Mouse (Mus musculus): ENCODE results near the gene Fbxo48. TPM values are rescaled to one million over a fixed set of nuclear protein-coding genes. Genes with fewer than 3 reads are reported as not detected.

The Fbxo48 gene
- 1 to 10 TPM; 2.7 to 2.9 TPM for total RNA-seq (2021)

DNA sequence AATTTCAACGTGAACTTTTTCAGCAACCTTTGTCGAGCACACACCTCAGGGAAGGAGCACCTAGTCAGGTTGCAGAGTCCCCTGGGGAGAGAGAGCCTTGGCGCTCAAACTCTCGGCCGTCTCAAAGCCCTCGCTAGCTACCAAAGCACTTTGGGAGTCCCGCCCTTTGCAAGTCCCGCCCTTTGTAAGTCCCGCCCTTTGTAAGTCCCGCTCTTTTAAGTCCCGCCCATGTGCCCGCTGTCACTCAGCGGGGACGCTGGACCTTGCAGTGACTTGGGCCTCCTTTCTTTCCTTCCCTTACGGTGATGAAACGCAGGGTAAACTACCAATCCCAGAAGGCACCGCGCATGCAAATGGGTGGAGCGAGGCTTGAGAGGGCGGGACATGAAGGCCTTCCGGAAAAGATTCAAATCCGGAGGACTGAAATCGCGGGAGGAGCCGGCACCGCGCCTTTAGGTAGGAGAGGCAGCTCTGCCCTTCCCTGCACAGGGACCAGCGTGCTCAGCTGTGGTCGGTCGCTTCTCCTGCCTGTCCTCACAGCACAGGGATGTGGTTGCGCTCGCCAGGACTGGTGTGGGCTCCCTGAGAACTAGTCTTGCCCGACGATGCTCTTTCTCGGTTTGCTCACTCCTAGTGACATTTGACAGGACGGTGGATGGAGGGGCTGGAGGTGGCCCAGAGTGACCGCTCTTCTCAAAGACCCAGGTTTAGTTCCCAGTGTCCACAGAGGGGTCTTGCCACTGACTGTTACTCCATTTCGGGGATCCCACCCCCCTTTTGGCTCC, at the start of gene Fbxo48:
Gene Fbxo48, plus strand, starts transcription at position 400 of the 785 bp plus-strand sequence.
- peak; percentile 96 for DNase-seq

DNA sequence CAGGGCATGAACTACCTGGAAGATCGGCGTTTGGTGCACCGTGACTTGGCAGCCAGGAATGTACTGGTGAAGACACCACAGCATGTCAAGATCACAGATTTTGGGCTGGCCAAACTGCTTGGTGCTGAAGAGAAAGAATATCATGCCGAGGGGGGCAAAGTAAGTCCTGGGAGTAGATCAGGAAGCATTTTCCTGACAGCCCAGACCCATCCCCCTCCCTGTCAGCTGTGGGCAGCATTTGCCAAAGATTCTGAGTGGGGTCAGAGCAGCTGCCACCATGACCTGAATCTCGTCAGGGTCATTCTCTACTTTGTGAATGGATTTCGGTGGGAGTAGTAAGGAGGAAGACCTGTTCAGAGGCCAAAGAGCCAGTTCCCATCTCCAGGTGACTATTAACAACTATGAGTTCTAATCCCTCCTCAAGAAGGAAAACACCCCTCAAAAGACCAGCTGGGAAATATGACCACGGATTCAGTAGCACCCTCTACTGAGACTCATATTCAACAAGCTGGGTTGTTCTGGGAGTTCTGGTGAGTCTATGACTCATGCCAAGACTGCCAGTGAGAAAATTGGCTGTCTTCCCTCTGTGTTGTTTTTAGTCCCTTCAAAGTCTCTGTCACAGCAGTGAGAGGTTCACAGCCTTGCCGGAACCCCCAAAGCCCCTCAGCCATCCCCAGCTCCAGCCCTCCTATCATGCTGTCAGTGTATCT, 46.7 kb upstream of the Fbxo48 start:
- peak; percentile 12 for DNase-seq

DNA sequence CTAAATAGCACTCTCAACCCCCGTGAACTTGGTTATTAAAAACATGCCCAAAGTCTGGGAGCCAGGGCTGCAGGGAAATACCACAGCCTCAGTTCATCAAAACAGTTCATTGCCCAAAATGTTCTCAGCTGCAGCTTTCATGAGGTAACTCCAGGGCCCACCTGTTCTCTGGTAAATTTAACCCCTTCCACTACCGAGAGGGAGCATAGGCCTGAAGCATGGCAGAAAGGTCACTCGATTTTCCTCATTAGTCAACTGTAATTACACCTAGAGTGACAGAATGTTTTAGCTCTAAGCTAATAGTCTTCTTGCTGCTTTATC, 46.2 kb upstream of the Fbxo48 start:
- DNase-seq: no peak

DNA sequence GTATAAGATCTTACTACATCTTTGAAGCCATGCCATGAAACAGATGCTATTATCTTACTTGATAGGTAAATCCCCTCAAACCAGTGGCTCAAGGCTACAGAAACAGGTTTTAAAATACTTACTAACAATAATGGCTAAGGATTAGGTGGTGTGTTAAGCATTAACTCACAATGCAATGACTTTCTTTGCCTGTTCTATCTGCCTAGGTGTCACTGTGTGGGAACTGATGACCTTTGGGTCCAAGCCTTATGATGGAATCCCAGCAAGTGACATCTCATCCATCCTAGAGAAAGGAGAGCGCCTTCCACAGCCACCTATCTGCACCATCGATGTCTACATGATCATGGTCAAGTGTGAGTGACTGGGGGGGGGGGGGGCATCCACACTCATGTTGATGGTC, 44.6 kb upstream of the Fbxo48 start:
- DNase-seq: no peak

DNA sequence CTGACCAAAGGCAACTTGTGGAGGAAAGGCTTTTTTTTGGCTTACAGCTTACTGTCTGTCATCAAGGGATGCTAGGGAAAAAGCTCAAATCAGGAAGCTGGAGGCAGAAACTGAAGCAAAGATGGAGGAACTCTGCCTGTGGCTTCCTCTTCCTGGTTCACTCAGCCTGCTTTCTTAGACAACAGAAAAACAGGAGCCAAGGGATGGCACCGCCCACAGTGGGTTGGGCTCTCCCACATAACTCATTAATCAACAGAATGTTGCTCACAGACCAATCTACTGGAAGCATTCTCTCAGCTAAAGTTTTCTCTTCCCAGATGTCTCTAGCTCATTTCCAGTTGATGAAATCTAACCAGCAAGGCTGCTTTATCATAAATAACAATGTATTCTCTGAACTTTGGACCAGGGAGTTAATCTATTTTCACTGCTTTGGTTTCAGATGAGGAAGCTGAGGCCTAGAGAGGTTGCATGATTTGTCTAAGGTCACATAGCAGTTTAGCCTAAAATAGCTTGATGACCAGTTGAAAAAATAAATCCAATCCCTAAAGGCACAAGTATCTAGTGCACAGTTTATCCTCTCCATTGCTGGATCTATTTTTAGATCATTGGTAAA, 43.6 kb upstream of the Fbxo48 start:
- no peak for DNase-seq

DNA sequence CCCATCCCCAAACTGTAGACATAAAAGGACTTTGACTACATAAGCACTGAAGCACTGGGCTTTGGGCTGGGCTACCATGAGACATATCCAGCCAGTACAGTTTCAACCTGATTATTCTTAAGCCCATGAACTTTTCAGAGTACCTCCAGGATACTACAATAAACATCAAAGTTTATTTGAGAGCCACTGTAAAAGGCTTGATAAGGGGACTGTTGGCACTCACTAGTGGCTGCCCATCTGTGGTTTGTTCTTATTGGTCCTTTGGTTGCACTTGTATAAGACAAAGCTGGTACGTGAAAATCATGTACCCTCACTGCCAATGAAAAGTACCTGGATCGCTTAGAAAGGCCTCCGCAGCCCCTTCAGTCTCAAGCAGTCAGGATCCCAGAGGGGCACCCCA, 36.4 kb upstream of the Fbxo48 start:
- no peak for DNase-seq

DNA sequence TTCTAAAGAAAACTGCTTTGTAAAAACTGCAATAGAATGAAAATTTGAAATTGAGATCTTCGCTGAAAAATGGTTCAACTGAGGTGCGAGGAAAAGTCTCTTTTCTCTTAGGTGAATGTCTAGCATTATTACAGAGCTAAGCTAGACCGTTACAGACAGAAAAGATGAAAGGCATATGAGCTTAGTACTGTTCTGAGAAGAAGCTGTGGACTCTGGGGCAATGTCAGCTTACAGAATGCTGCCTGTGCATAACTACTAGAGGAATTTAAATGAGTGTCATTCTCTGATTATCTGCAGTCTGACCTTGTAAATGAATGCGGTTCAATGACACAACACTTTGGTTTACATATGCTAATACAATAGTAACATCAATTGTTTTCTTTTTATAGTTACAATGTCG, 35.3 kb upstream of the Fbxo48 start:
- DNase-seq: no peak

DNA sequence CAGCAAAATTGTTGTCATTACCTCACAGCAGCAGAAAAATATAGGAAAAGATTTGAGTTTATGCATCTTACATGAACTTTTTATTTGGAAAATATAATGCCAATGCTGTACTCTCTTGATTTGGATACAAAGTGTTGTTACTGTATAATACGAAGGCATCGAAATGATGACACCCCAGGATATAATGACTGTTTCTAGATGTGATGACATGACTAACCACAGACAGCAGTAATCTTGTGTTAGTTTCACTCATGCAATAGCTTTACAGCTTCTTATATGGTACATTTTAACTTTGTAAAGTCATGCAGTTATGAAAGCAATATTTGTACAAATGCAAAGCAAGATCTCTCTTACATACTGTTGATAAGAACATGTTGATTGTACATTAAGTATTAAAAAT, 33.7 kb upstream of the Fbxo48 start:
- no peak for DNase-seq

DNA sequence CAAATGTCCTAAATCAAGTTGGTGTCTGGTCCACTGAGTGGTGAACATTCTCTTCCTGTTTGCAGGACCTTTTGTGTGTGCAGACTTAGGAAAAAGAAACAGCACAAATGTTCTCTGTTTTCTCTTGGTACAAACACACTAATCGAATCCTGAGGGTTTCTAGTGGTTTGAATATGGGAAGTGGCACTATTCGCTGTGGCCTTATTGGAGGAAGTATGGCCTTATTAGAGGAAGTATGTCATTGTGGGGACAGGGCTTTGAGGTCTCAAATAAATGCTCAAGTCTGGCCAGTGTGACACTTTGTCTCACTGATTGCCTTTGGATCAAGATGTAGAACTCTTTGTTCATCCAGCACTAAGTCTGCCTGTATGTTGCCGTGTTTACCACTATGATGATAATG, 19.0 kb upstream of the Fbxo48 start:
- DNase-seq: no peak

DNA sequence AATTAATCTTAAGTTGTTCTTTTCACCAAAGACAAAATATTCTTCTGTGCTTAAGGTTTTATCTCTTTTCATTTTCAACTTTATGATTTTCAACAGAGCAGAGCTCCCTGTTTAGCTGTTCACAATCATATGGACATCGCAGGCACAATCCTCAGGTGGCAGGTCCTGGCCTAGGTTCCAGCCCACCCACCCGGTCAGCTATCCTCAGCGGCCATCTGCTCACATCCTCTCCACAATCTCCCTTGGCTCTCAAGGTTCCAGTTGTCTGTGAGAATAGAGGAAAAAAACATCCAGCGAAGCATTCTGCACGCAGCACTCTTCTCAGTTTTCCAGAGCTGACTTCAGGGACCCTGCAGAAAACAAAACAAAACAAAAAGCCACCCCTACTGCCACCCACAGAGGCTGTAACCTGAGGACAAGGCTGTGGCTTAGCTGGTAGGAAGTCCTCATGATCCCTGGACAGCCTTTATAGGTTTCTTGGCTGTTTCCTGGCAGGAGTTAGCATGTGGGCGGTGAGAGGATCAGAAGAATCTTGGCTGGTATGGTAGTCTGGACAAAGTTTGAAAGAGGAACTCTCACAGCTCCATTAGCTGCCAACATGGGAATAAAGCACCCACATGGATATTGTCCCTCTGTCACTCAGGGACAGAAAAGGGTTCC, 15.5 kb upstream of the Fbxo48 start:
- no peak for DNase-seq

DNA sequence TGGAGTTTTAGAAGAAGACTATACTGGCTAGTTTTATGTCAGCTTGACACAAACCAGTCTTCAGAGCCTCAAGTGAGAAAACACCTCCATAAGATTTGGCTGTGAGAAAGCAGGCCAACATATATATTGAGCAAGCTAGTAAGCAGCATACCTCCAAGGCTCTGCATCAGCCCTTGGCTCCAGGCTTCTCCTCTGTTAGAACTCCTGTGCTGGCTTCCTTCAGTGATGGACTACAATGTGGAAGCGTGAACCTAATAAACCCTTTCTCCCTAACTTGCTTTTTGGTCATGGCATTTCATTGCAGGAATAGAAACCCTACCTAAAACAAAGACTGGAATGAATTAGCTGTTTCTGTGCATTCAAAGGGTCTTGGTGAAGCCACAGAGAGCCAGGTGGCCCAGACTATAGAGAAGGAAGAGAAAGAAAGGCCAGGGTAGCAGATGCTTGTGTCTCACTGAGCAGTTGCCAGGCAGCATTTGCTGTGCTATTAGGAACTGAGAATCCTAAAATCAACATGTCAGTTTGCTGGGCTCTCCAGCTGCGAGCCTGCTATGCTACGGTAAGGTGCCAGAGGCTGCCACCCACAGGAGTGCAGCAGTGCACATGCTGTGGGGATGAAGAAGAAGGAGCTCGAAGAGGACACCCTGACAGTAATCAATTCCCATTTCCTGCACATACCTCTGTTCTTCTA, 9.9 kb upstream of the Fbxo48 start:
- DNase-seq: no peak

DNA sequence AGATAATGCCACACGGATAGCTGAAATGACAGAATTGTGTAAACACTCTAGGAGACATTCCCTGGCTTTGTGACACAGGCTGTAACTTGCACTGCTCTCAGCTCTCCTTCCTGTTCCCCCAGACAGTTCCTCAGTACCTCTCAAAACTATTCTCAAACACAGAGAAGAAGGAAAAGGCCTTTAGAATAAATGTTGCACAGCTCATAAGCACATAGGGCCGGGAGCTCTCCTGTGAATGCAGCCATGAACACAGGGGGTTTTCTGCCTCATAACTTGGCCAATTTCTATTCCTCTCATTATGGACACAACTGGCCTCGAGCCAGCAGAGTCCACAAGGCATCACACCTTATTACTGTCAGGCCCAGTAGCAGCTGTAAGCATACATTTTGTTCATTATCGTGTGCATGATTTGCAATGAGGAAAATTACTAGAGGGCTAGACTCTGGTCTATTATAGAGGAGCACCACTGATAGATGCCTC, 9.2 kb upstream of the Fbxo48 start:
- DNase-seq: no peak

DNA sequence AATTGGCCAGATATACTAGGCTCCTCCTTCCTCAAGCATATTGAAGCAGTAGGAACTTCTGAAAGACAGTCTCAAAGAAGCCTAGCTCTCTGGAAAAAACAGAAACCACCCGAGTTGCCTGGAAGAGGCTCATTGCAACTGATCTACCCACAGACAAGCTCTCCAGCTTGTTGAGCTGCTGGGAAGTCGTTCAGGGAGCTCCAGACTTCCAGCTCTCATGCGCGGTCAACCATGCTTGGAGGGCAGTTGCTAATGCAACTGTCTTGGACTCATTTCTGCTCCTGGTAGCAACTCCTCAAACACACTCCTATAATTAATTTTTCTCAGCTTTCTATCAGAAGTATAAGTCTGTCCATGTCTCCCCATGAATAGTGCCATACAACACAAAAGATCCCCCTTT, 8.2 kb upstream of the Fbxo48 start:
- no peak for DNase-seq

DNA sequence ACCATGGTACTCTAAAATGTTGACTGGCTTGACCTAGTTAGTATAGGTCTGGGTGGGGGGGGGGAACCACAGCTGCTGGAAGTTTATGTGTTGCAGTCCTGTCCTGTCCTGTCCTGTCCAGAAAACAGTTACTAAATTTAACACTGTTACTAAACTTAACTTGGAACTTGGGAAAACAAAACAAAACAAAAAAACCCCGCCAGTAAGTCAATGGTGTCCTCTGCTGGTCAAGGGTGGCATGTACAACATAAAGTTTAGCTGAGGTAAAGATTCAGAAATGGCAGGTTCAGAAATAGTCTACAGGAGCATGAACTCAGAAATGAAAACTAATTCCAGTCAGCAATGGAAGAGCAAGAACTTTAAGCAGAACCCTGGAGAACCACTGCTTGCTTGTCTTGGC, 2.4 kb upstream of the Fbxo48 start:
- DNase-seq: peak; percentile 70

DNA sequence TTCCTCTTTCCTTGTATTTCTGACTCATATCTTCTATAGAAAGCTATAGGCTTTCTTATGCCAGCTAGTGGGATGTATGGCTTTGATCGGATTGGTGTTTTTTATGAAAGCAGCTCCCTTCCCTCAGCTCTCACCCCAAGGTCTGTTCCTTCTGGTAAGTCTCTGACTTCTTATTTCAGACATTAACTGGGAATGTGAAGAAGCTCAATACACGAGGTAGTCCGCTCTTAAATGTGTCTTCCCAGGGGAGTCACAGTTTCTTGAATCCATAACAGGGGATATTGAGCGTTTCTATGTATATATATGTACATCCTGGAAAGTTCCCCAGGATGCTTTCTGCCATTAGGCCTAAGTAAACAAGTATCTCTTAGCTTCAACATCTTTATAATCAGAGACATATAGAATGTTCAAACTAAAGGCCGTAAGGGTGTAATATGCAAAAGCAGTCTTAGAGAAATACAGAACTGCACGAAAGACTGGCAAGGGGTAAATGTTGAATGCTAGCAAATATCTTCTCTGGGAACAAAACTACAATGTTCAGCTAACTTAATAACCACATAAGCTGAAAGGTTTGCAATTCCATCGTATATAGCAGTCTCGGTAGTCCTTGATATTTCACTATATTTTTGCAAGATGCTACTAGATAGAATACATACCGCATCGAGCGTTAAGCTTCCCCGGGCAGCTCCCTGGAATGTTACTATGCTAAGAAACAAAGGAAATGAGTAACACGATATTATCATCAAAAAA, 774 bp upstream of the Fbxo48 start:
- DNase-seq: no peak

DNA sequence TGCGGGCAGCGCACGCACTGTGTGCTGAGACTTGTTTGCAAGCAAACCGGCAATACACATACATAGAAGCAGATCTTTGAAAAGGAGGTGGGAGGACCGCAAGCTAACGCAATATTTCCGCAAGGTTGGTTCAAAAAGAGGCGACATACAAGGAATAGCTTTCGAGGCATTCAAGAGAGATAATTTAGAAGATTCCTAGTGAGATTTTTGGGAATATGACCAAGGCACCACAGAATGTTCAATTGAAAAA, 511 bp downstream of the Fbxo48 start:
- DNase-seq: no peak

DNA sequence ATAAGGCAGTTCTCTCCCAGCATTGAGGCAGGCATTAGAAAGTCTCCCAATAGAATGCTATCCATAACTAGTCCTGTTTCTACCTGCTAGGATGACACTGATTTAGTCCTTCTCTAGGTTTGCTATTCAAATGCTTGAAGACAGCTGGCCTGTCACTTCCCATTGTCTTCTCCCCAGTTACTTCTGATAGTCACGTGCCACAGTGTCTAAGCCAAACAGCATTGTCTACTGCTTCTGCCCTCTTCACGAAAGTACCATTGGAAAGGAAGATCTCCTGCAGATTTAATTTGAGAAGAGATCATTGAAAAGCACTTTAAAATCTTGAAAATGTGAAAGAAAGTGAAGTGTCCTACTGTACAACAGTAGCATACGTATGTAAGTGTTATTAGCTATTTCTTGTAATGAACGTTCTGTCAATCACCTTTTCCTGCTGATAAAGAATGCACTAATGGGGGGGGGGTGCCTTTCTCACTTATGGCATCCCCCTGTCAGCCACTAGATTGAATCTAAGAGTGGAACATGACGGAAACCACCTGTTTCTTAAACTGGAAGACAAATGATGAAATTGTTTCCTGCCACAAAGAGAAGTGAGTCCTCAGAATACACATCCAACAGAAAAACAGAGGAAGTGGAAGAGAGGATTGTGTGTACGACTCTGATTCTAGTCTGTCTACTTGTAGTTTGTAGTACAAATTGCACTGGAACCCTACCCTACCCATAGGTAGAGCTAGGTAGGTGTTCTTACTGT, 5.1 kb downstream of the Fbxo48 start:
- no peak for DNase-seq

DNA sequence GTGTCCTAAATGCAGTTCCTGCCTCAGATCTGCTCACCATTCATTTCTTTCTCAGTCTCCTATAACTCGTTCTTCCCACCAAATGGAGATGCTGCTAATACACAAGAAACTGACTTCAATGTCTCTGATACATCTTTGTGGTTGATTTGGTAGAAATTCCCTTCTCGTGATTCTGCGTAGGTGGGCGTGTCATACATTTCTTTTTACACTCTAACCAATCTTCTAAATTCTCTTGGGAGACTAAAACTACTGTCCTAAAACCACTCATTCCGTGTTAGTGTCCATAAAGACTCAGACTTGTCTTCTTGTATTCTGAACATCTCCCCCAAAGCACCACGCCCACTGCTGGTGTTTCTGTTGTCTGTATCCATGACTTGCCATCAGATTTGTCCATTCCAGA, 5.9 kb downstream of the Fbxo48 start:
- DNase-seq: no peak

DNA sequence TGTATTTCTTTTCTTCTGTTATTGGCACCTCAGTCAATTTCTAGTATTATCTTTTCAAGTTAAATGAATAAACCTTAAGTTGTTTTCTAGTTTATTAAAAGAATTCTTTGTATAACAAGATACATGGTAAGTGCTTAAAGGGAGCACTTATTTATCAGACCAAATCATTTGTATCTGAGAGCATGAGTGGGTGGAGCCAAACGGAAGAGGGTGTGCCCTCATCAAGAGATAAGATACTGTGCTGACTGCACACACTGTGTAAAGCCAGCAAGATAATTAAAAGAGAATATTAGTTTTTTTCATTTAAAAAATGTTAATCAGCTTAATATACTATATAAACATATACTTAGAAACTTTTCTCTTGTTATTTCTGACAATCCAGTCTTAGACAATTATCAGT, 7.3 kb downstream of the Fbxo48 start:
- no peak for DNase-seq

DNA sequence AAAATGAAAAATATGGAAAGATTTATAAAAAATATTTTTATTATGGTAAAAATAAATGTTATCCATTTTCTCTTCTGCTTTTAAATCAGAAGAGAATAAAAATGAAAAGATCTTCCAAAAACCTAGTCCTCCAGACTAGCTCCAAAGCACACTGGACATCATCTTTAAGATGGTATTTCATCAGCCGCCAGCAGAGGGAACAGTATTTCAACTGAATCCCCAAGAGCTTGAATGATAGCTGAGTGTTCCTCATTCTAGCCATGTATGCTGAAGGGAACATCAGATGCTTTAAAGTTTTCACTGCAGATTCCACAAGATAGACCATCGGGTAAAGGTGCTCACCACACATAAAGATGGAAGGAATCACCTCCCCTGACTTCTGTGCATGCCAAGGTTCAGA, 16.6 kb downstream of the Fbxo48 start:
- peak; percentile 34 for DNase-seq

DNA sequence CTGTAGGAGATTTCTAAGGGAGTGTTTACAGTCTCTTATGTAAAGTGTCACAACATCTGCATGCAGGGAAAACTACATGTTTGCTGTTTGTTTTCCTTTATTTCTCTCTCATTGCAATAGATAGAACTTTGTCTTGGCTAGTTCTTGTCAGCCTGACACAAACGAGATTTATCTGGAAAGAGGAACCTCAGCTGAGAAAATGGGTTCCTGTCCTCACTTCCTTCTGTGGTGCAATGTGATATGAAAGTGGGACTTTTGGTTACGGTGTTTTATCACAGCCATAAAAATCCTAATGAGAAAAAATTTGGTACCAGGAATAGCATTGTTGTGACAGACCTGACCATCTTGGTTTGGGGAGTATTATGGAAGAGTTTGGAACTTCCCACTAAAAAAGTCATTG, 18.5 kb downstream of the Fbxo48 start:
- no peak for DNase-seq

DNA sequence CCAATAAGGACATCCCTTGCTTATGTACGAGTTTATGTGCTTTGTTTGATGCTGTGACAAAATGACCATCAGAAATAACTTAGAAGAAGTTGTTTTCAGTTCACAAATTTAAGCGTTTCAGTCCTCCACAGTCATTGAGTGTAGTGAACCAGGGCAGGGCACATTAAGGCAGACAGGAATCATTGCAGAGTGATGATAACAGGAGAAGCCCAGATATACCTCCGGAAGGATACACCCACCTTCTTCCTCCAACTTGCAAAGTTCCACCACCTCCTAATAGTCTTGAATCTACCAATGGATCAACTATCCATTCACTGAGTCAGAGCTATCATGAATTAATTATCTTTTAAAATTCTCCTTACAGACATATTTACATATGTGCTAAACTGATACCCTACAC, 20.9 kb downstream of the Fbxo48 start:
- DNase-seq: no peak
